Mouse (Mus musculus) embryonic facial prominence, embryonic 13.5 days (tissue): ENCODE results near the gene Maz. TPM values are rescaled to one million over a fixed set of nuclear protein-coding genes. Genes with fewer than 3 reads are reported as not detected.

Experiments
- ATAC-seq: fragments of 200-750 bp; cut with Nextera tagmentation; 2 replicates; pipeline ENCODE4 v1.8.0; 2017; ENCODE audit warnings: low read depth; ENCODE audit not compliant: insufficient number of reproducible peaks, insufficient read depth, low FRiP score, low TSS enrichment
- H3K27ac ChIP-seq: fragments of 300-500 bp; sonication (generic); 2 replicates; pipeline ENCODE4 v1.5.1; 2015; ENCODE audit warnings: moderate library complexity, mild to moderate bottlenecking, inconsistent platforms
- H3K27me3 ChIP-seq: fragments of 300-500 bp; sonication (generic); 2 replicates; pipeline ENCODE4 v1.6.1; 2015; ENCODE audit warnings: mild to moderate bottlenecking, inconsistent platforms
- H3K36me3 ChIP-seq: fragments of 300-500 bp; sonication (generic); 2 replicates; pipeline ENCODE4 v1.6.1; 2015; ENCODE audit warnings: mild to moderate bottlenecking, inconsistent platforms
- H3K4me1 ChIP-seq: fragments of 300-500 bp; sonication (generic); 2 replicates; pipeline ENCODE4 v1.6.1; 2015; ENCODE audit warnings: inconsistent platforms
- H3K4me2 ChIP-seq: fragments of 300-500 bp; sonication (generic); 2 replicates; pipeline ENCODE4 v1.6.1; 2015; ENCODE audit warnings: moderate library complexity, mild to moderate bottlenecking, inconsistent platforms
- H3K4me3 ChIP-seq: fragments of 300-500 bp; sonication (generic); 2 replicates; pipeline ENCODE4 v1.5.1; 2015; ENCODE audit warnings: mild to moderate bottlenecking, inconsistent platforms
- H3K9ac ChIP-seq: fragments of 300-500 bp; sonication (generic); 2 replicates; pipeline ENCODE4 v1.6.1; 2015; ENCODE audit warnings: mild to moderate bottlenecking, inconsistent platforms
- H3K9me3 ChIP-seq: fragments of 300-500 bp; sonication (generic); 2 replicates; pipeline ENCODE4 v1.6.1; 2016; ENCODE audit warnings: inconsistent platforms
- WGBS: fragments of 180-500 bp; shearing (Covaris S2); methylation state at CpG from one replicate; pipeline ENCODE4 v1.1.7; 2015; ENCODE audit warnings: mixed read lengths; 5-methylcytosine and 5-hydroxymethylcytosine counted together
- polyA plus RNA-seq: library from polyadenylated mRNA; unstranded; fragments of >200 nt; fragmentation: Nextera tagmentation; extraction: Ambion mirVana; gene quantifications from 2 replicates; pipeline ENCODE4 v1.2.1, GENCODE M21; 2015

Gene Maz
- polyA plus RNA-seq, 1 experiment from 2014 or later = 73.0 TPM

DNA sequence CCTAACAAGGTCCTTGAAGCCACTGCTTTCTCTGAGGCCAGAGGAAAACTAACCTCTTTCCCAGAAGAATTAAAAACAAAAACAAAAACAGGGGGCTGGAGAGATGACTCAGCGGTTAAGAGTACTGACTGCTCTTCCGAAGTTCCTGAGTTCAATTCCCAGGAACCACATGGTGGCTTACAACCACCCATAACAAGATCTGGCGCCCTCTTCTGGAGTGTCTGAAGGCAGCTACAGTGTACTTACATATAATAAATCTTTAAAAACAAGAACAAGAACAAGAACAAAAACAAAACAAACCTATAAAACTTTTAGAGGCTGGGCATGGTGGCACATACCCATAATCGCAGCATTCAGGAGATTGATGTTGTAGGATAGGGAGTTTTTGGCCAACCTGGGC, 30.4 kb downstream of the Maz start:
- WGBS = 76% methylated on average over 4 of the region's 4 CpGs
- ATAC-seq = no peak

DNA sequence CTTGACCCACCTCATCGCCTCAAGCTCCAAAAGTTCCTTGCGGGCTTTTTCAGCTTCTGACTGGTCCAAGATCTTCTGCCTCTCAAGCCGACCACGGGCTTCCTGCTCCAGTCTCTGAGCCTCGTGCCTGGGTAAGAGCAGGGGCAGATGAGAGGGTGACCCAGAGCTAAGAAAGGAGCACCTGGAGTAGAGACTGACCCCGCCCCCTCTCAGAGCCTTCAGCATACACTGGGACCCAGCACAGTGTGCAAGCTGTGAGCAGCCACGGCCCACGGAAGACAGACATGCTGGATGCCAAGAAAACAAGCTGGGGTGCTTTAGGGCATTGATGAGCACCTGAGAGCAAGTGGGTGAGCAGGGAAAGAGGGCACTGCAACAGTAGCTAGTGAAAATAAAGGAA, 38.0 kb downstream of the Maz start:
- WGBS = 75% methylated on average over 8 of the region's 8 CpGs
- no peak overlapping the region for H3K4me3 ChIP-seq
- no peaks in the 10 kb centered on the region for H3K9me3 ChIP-seq
- H3K27me3 ChIP-seq = no peaks in the 10 kb centered on the region
- H3K4me2 ChIP-seq = no peak overlapping the region
- H3K27ac ChIP-seq = no peak overlapping the region
- H3K4me1 ChIP-seq = no peaks in the 10 kb centered on the region
- ATAC-seq = no peak
- no peak overlapping the region for H3K9ac ChIP-seq
- no peaks in the 10 kb centered on the region for H3K36me3 ChIP-seq

More for the DNA sequence above, 30.4 kb downstream of the Maz start:
- Histone ChIP-seq H3K36me3 (no peaks in the 10 kb centered on the region), H3K9me3 (no peaks in the 10 kb centered on the region), H3K4me3 (no peak overlapping the region), H3K27ac (no peak overlapping the region), H3K9ac (no peak overlapping the region), H3K4me2 (no peak overlapping the region), H3K27me3 (no peaks in the 10 kb centered on the region), H3K4me1 (no peaks in the 10 kb centered on the region)

DNA sequence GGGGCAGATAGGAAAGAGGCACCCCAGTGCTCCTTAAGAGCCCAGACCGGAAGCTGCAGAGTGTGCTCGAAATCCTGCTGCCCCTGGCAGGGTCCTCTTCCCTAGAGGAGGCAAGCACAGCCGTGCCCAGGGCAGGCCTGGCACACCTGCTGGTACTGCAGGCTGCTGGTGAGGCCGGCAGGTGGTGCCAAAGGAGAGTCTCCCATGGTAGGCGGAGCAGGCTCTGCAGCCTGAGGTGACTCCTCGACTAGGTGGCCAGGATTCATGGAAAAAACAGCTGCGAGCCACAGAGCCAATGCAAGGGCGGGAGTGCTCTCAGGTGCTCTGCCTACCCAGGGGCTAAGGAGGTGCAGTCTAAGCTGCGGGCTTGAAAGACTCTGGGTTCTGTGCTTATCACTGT, 40.5 kb downstream of the Maz start:
- H3K4me1 ChIP-seq = no peaks in the 10 kb centered on the region
- H3K4me3 ChIP-seq = no peak overlapping the region
- no peaks in the 10 kb centered on the region for H3K9me3 ChIP-seq
- no peak overlapping the region for H3K4me2 ChIP-seq
- H3K9ac ChIP-seq = no peak overlapping the region
- no peak overlapping the region for H3K27ac ChIP-seq
- 35% methylated on average over 9 of the region's 9 CpGs for WGBS
- no peaks in the 10 kb centered on the region for H3K27me3 ChIP-seq
- H3K36me3 ChIP-seq = peaks cover 4% of the 10 kb centered on the region; the same call in 1 of the 2 replicates
- 0 out of 2 replicates have a peak, but pooled peaks have one; percentile 43 for ATAC-seq

DNA sequence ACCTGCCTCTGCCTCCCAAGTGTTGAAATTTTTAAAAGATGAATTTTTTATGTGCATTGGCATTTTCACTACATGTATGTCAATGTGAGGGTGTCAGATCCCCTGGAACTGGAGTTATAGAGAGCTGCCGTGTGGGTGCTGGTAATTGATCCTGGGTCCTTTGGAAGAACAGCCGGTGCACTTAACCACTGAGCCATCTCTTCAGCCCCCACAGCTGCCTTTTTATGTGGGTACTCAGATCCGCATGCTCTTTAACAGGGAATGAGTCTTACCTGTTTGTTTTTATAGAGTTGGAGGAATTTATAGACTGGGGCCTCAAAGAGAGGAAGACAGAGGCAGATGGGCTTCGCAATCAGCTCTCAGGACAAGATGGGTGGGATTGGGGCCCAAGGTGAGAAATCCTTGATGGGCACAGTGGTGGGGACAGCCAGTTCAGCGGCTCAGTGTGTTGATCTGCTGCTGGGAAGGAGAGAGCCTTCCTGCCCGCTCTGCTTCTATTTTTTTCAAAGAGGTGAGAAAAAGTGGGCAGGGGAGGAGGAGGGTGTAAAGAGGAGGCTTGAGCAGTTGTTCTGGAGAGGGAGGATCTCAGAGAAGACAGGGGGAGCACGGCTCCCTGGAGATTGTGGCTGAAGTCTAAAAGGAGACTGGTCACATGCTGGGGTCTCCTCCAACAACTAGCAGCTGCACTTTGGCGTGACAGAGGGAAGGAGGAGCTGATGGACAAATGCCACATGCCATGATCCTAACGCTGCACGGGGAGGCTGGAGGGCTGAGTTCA, 42.0 kb downstream of the Maz start:
- no peak for ATAC-seq
- Histone ChIP-seq H3K9ac (no peak overlapping the region), H3K9me3 (no peaks in the 10 kb centered on the region), H3K27me3 (no peaks in the 10 kb centered on the region), H3K27ac (no peak overlapping the region), H3K4me1 (no peaks in the 10 kb centered on the region), H3K4me2 (no peak overlapping the region), H3K4me3 (no peak overlapping the region), H3K36me3 (peaks cover 17% of the 10 kb centered on the region)
- WGBS = 67% methylated on average over 10 of the region's 10 CpGs

DNA sequence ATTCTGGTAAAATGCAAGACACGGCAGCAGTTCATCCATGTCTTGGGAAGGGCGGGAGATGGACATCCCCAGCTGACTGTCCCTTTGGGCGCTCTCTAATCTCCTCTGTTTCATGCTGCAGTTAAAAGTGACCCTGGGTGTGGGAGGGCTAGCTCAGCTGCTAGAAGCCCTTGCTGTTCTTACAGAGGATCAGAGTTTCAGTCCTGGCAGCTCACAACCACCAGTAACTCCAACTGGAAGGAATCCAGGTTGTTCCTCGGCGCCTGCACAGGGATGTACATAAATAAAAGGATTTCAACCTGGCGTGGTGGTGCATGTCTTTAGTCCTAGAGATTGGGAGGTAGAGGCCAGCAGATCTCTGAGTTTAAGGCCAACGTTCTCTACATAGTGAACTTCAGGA, 43.7 kb downstream of the Maz start:
- H3K36me3 ChIP-seq = peaks cover 35% of the 10 kb centered on the region
- H3K4me2 ChIP-seq = no peak overlapping the region
- H3K4me1 ChIP-seq = no peaks in the 10 kb centered on the region
- H3K4me3 ChIP-seq = no peak overlapping the region
- ATAC-seq = no peak
- no peak overlapping the region for H3K27ac ChIP-seq
- H3K9me3 ChIP-seq = no peaks in the 10 kb centered on the region
- no peaks in the 10 kb centered on the region for H3K27me3 ChIP-seq
- H3K9ac ChIP-seq = no peak overlapping the region
- WGBS = 81% methylated on average over 7 of the region's 7 CpGs

DNA sequence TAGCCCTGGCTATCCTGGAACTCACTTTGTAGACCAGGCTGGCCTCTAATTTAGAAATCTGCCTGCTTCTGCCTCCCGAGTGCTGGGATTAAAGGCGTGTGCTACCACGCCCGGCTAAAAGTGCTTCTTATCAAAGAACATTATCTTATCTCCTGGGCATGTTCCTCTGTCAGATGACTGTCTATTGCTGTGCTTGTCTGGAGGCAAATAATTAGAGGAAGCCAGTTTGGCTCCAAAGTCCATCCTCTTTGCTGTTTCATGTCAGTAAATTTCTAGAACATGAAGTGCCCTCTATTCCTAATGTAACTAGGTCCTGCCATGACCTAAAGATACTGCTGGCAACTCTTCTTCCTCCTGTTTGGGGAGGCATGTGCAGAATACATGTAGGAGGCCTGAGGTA, 44.8 kb downstream of the Maz start:
- Histone ChIP-seq H3K27ac (no peak overlapping the region), H3K9ac (no peak overlapping the region), H3K4me1 (peaks cover 2% of the 10 kb centered on the region), H3K9me3 (no peaks in the 10 kb centered on the region), H3K36me3 (peaks cover 37% of the 10 kb centered on the region), H3K4me2 (no peak overlapping the region), H3K27me3 (no peaks in the 10 kb centered on the region), H3K4me3 (no peak overlapping the region)
- ATAC-seq = no peak
- 88% methylated on average over 4 of the region's 4 CpGs for WGBS

DNA sequence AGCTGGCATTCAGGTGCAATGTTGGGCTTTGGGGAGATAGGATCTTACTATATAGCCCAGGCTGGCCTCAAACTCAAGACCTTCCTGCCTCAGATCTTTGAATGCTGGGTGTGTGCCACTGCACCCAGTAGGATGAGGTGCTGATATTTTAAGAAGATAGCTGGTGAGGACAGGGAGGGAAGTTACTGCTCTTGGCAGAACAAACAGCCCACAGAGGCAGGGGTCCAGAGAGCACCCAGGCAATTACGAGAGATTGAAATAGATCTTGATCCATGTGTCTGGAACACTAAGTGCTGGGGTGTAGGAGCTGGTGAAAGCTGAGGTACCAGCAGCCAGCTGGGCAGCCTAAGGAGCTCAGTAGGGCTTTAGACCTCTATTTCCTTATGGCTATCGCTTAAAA, 45.2 kb downstream of the Maz start:
- Histone ChIP-seq H3K4me2 (no peak overlapping the region), H3K27me3 (no peaks in the 10 kb centered on the region), H3K4me1 (peaks cover 5% of the 10 kb centered on the region), H3K9ac (no peak overlapping the region), H3K4me3 (no peak overlapping the region), H3K36me3 (peaks cover 37% of the 10 kb centered on the region), H3K9me3 (no peaks in the 10 kb centered on the region), H3K27ac (no peak overlapping the region)
- WGBS = 85% methylated on average over 2 of the region's 2 CpGs
- ATAC-seq = no peak

DNA sequence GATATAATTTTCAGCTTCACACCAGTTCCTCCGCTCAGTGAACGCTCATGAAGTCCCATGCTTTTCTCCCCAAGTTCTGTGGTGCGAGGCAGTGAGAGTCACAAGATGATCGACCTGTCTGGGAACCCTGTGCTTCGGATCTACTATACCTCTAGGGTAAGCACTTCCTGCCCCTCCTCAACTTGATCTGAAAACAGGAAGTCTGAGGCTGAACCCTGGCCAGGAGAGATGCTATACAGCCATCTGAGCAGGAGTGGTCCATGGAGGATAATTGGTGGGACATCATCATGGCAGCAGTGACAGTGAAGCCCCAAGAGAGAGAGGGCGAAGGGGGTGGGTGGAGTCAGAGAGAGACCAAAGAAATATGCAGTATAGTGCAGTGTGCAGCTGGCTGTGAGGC, 48.0 kb downstream of the Maz start:
- Histone ChIP-seq H3K4me1 (peaks cover 10% of the 10 kb centered on the region), H3K27ac (no peak overlapping the region), H3K27me3 (no peaks in the 10 kb centered on the region), H3K36me3 (peaks cover 37% of the 10 kb centered on the region), H3K9ac (no peak overlapping the region), H3K9me3 (no peaks in the 10 kb centered on the region), H3K4me2 (no peak overlapping the region), H3K4me3 (no peak overlapping the region)
- ATAC-seq = no peak
- WGBS = 93% methylated on average over 6 of the region's 6 CpGs

DNA sequence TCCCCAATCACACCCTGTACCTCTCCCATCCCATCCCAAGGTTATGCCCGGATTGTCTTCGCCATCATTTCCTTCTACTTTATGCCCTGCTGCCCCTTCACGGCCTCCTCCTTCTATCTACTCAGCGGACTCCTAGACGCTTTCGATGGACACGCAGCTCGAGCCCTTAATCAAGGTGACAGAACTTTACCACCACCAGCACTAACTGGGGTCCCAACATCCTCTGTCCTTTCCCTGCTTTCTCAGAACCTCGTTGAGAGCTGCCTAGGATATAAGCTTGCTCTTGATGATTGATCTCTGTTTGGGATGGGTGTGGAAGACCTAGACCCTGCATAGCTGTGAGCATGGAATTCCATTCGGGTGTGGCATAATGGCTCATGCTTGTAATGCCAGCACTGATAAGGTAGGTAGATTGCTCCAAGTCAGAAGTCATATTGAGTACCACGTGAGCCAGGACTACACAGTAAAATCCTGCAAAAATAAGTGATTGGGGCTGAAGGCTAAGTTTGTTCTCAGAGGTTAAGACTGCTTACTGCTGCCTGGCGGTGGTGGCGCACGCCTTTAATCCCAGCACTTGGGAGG, 49.9 kb downstream of the Maz start:
- peaks cover 10% of the 10 kb centered on the region for H3K4me1 ChIP-seq
- peaks cover 37% of the 10 kb centered on the region for H3K36me3 ChIP-seq
- no peaks in the 10 kb centered on the region for H3K9me3 ChIP-seq
- no peak for ATAC-seq
- peak overlapping the region; percentile 96 for H3K9ac ChIP-seq
- peak overlapping the region; percentile 97 for H3K27ac ChIP-seq
- no peaks in the 10 kb centered on the region for H3K27me3 ChIP-seq
- peak overlapping the region; percentile 89 for H3K4me2 ChIP-seq
- H3K4me3 ChIP-seq = peak overlapping the region; percentile 85
- WGBS = 27% methylated on average over 14 of the region's 14 CpGs

DNA sequence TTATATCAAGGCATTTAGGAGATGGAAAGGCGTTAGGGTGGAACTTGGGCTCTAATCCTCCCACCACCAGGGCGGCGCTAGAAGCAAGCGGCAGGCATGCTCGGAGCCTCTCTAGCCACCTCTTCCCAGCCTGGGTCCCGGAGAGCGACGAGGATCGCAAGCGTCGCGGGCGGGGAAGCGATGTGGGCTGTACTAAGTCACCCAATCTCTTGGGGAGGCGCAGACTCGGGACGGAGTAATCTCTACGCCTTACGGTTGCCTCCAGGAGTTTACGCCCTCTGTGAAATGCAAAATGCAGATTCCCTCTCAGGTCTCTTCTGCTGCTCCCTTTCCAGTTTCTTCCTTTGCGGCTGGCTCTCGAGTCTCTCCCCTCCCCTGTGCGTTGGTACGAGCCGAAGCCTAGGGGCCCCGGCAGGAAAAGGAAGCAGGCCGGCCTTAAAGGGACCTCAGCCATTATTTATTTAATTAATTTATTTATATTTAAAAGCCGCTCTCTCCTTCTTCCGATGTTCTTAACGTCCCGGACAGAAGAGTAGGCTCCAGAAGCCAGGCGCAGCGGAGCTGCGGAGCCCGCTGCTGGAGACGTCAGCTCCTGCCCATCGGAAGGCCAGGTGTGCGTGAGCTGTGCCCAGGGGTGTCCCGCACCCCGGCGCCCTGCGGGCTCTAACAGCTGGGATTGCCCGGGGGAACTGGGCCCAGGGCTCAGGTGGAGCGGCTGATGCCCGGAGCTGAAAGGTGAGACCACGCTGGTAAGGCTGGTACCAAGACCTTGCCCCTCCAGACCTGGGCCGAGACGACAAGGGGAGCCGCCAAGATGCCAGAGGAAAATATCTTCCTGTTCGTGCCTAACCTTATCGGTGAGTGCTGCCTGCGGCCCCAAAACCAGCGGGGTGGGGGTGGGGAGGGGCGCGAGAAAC, 50.6 kb downstream of the Maz start, which contains the start of gene Cdiptos:
Gene Cdiptos, minus strand, starts transcription at position 149 of the 917 bp plus-strand sequence.
- Histone ChIP-seq H3K4me2 (peak within 1 kb of the TSS; percentile 89), H3K36me3 (peaks cover 31% of the 10 kb centered on the region), H3K9me3 (no peaks in the 10 kb centered on the region), H3K27me3 (no peaks in the 10 kb centered on the region), H3K27ac (peak within 1 kb of the TSS; percentile 97), H3K4me3 (peak within 1 kb of the TSS; percentile 85), H3K4me1 (peaks cover 10% of the 10 kb centered on the region), H3K9ac (peak within 1 kb of the TSS; percentile 96)
- peak; percentile 89 for ATAC-seq
- WGBS = under 1% methylated on average over 55 of the region's 55 CpGs

DNA sequence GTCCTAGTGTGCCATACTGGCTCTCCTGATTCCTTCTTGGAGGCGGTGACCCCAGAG, 51.1 kb downstream of the Maz start, which contains the start of gene Cdipt:
Gene Cdipt, plus strand, starts transcription at position 22 of the 57 bp plus-strand sequence.
- 0% methylated on average over 1 of the region's 1 CpGs for WGBS

More for the DNA sequence above, 51.1 kb downstream of the Maz start, which contains the start of gene Cdipt:
- H3K4me2 ChIP-seq = peak within 1 kb of the TSS; percentile 89
- peak within 1 kb of the TSS; percentile 97 for H3K27ac ChIP-seq
- H3K27me3 ChIP-seq = no peaks in the 10 kb centered on the region
- peaks cover 10% of the 10 kb centered on the region for H3K4me1 ChIP-seq
- H3K9me3 ChIP-seq = no peaks in the 10 kb centered on the region
- peaks cover 27% of the 10 kb centered on the region for H3K36me3 ChIP-seq
- H3K4me3 ChIP-seq = peak within 1 kb of the TSS; percentile 85
- ATAC-seq = no peak
- H3K9ac ChIP-seq = peak within 1 kb of the TSS; percentile 96
